ENCODE assay signal across 26 mouse cellular contexts in genomic region chr2:167483827-167484410, GRCm38 (mm10). TPM values are rescaled to one million over a fixed set of nuclear protein-coding genes. Genes with fewer than 3 reads are reported as not detected.
DNase-seq lines count a peak whose midpoint lies in the region; ATAC-seq and TF ChIP-seq lines count a peak whose summit lies in the region.
"Had no signal": no experiment of that assay in that cellular context is flagged by ENCODE, and none has a peak within 500 bp of the region (broad histone marks: within the 10 kb centered on the region; RNA-seq: fewer than 3 reads in every experiment).

No protein-coding gene starts in this region.

- no peak for TF ChIP-seq POLR2A in kidney, adult 2 months (IDR thresholded peaks at IDR 0.05; ENCODE audit: low read depth, low read length)

- H3K9me3 ChIP-seq in heart, embryonic 11.5 days (replicated peaks; ENCODE audit: control insufficient read depth, low read length), result no peaks in the 10 kb centered on the region
- no peaks in the 10 kb centered on the region for H3K9me3 ChIP-seq in heart, embryonic 10.5 days
- H3K9me3 ChIP-seq: embryonic facial prominence, embryonic 13.5 days; forebrain, embryonic 15.5 days; limb, embryonic 13.5 days; liver, embryonic 13.5 days had no signal

- no peak overlapping the region for H3K4me3 ChIP-seq in heart, embryonic 11.5 days (ENCODE audit: low read depth, low read length)
- no peak overlapping the region for H3K4me3 ChIP-seq in heart, embryonic 10.5 days
- no peak overlapping the region for H3K4me3 ChIP-seq in kidney, adult 2 months (ENCODE audit: insufficient read depth, low read depth, low read length)
- H3K4me3 ChIP-seq: embryonic facial prominence, embryonic 13.5 days; erythroblast, embryonic 14.5 days; forebrain, embryonic 15.5 days; limb, embryonic 13.5 days; liver, embryonic 13.5 days had no signal

- no peaks in the 10 kb centered on the region for H3K27me3 ChIP-seq in heart, embryonic 11.5 days (ENCODE audit: control insufficient read depth, insufficient read depth, low read length)
- H3K27me3 ChIP-seq in heart, embryonic 10.5 days (ENCODE audit: insufficient read depth, poor library complexity, severe bottlenecking), result no peaks in the 10 kb centered on the region
- H3K27me3 ChIP-seq in kidney, adult 2 months (replicated peaks; ENCODE audit: control insufficient read depth, insufficient read depth, low read length), result no peaks in the 10 kb centered on the region
- H3K27me3 ChIP-seq: embryonic facial prominence, embryonic 13.5 days; forebrain, embryonic 15.5 days; limb, embryonic 13.5 days; liver, embryonic 13.5 days; Patski had no signal

- 0 out of 2 replicates have a peak, but pooled peaks have one; percentile 10 for ATAC-seq in heart, embryonic 11.5 days (replicated peaks; ENCODE audit: insufficient number of reproducible peaks, low FRiP score, low TSS enrichment)
- ATAC-seq: CD4-positive, CD25-positive, alpha-beta regulatory T cell, adult 4 months; forebrain, embryonic 15.5 days; hindbrain, postnatal 0 days; intestine, postnatal 0 days; Patski had no signal

- 92% methylated on average over 24 of the region's 24 CpGs for WGBS in heart, embryonic 11.5 days (ENCODE audit: insufficient replicate concordance)
- 92% methylated on average over 24 of the region's 24 CpGs for WGBS in heart, embryonic 10.5 days
- WGBS in kidney, adult 2 months, result 93% methylated on average over 24 of the region's 24 CpGs

- H3K4me1 ChIP-seq in heart, embryonic 11.5 days (ENCODE audit: control insufficient read depth, insufficient read depth, low read length), result peaks cover 4% of the 10 kb centered on the region; the same call in 1 of the 2 replicates
- peaks cover 10% of the 10 kb centered on the region; the same call in 1 of the 2 replicates for H3K4me1 ChIP-seq in heart, embryonic 10.5 days
- peaks cover 35% of the 10 kb centered on the region for H3K4me1 ChIP-seq in kidney, adult 2 months (ENCODE audit: control insufficient read depth, insufficient read depth, low read length)
- H3K4me1 ChIP-seq: limb, embryonic 13.5 days had no signal

- H3K9ac ChIP-seq in heart, embryonic 11.5 days (ENCODE audit: low read depth, low read length), result no peak overlapping the region
- H3K9ac ChIP-seq: embryonic facial prominence, embryonic 13.5 days; forebrain, embryonic 15.5 days; limb, embryonic 13.5 days; liver, embryonic 13.5 days had no signal

- no peak overlapping the region for H3K27ac ChIP-seq in heart, embryonic 11.5 days (ENCODE audit: low read depth, low read length)
- no peak overlapping the region for H3K27ac ChIP-seq in heart, embryonic 10.5 days
- H3K27ac ChIP-seq in kidney, adult 2 months (ENCODE audit: insufficient read depth, low read depth, low read length), result no peak overlapping the region
- H3K27ac ChIP-seq: embryonic facial prominence, embryonic 13.5 days; forebrain, embryonic 15.5 days; limb, embryonic 13.5 days; liver, embryonic 13.5 days had no signal

- H3K4me2 ChIP-seq in heart, embryonic 11.5 days, result no peak overlapping the region
- H3K4me2 ChIP-seq: embryonic facial prominence, embryonic 13.5 days; forebrain, embryonic 15.5 days; limb, embryonic 13.5 days; liver, embryonic 13.5 days; midbrain, embryonic 11.5 days had no signal

- peak; percentile 69 for DNase-seq in adrenal gland, postnatal 14 days
- DNase-seq in adrenal gland, postnatal 10 days, result no peak
- no peak for DNase-seq in heart, embryonic 10.5 days (ENCODE audit: low spot score)
- peak; percentile 73 for DNase-seq in cerebellum, adult 8-10 months
- DNase-seq in cerebellum, postnatal 36 days, result peak; percentile 66 to 75
- no peak for DNase-seq in kidney, adult 2 months
- DNase-seq in frontal cortex, adult 2 months (ENCODE audit: extremely low spot score in 1 of 2, low spot score in 1 of 2), result no peak
- DNase-seq: embryo, embryonic 11 days; gastrocnemius, postnatal 25 days; heart, postnatal 10 days; kidney, postnatal 4 days; liver, embryonic 13.5 days; lung, adult 2 months; lung, postnatal 14 days; thymus, adult 18-20 months; thymus, postnatal 36 days had no signal

- H3K36me3 ChIP-seq in heart, embryonic 11.5 days (ENCODE audit: control insufficient read depth, insufficient read depth, low read length), result peaks cover 18% of the 10 kb centered on the region
- H3K36me3 ChIP-seq in heart, embryonic 10.5 days, result peaks cover 48% of the 10 kb centered on the region
- H3K36me3 ChIP-seq in kidney, adult 2 months (ENCODE audit: control insufficient read depth, insufficient read depth, low read length), result peaks cover 4% of the 10 kb centered on the region

- TF ChIP-seq CTCF in kidney, adult 2 months (conservative IDR thresholded peaks at IDR 0.05; ENCODE audit: insufficient read depth, insufficient read length, low read depth, low read length), result no peak

RNA-seq across cellular contexts. Expression of gene Rnf114, which starts 8.5 kb away (rescaled TPM):
- 57.6 and 62.9 TPM in 2 replicates for total RNA-seq in adrenal gland, postnatal 14 days (2021)
- 10 to 100 TPM; 51.0 to 55.9 TPM for total RNA-seq in adrenal gland, postnatal 10 days (2021)
- polyA plus RNA-seq in heart, embryonic 11.5 days (2014; fragmentation: Nextera tagmentation; extraction: Ambion mirVana), result 58.9 and 68.6 TPM in 2 replicates
- 71.2 and 90.0 TPM in 2 replicates for polyA plus RNA-seq in heart, embryonic 10.5 days (2016; fragmentation: Nextera tagmentation; extraction: Ambion mirVana)
- 97.9 and 98.2 TPM in 2 replicates for polyA plus RNA-seq in kidney, adult 2 months (2012; rRNA removed)
- polyA plus RNA-seq in frontal cortex, adult 2 months (2012; rRNA removed), result 104 and 107 TPM in 2 replicates

RNA-seq across cellular contexts. Expression of gene Spata2, which starts 8.8 kb away (rescaled TPM):
- 30.1 and 32.5 TPM in 2 replicates for total RNA-seq in adrenal gland, postnatal 14 days (2021)
- total RNA-seq in adrenal gland, postnatal 10 days (2021), result 10 to 100 TPM; 26.5 to 28.9 TPM
- 12.3 and 13.8 TPM in 2 replicates for polyA plus RNA-seq in heart, embryonic 11.5 days (2014; fragmentation: Nextera tagmentation; extraction: Ambion mirVana)
- polyA plus RNA-seq in heart, embryonic 10.5 days (2016; fragmentation: Nextera tagmentation; extraction: Ambion mirVana), result 16.5 and 17.4 TPM in 2 replicates
- polyA plus RNA-seq in kidney, adult 2 months (2012; rRNA removed), result 26.5 and 31.5 TPM in 2 replicates
- 53.1 and 58.6 TPM in 2 replicates for polyA plus RNA-seq in frontal cortex, adult 2 months (2012; rRNA removed)

RNA-seq across cellular contexts. Expression of gene Snai1, which starts 54.1 kb away (rescaled TPM):
- total RNA-seq in adrenal gland, postnatal 14 days (2021), result 7.2 and 10.6 TPM in 2 replicates
- 1 to 10 TPM; 6.2 to 8.5 TPM for total RNA-seq in adrenal gland, postnatal 10 days (2021)
- 21.1 and 23.1 TPM in 2 replicates for polyA plus RNA-seq in heart, embryonic 11.5 days (2014; fragmentation: Nextera tagmentation; extraction: Ambion mirVana)
- 21.8 and 42.2 TPM in 2 replicates for polyA plus RNA-seq in heart, embryonic 10.5 days (2016; fragmentation: Nextera tagmentation; extraction: Ambion mirVana)
- polyA plus RNA-seq in kidney, adult 2 months (2012; rRNA removed), result 10.4 and 13.2 TPM in 2 replicates
- 2.3 and 3.0 TPM in 2 replicates for polyA plus RNA-seq in frontal cortex, adult 2 months (2012; rRNA removed)
- polyA plus RNA-seq: erythroblast, embryonic 14.5 days had no signal

Comparison
In these comparisons a context has a peak if more than half of its experiments do, and no peak if none do; other contexts are left out.
1. DNase-seq: peak in adrenal gland, postnatal 14 days (single experiment), cerebellum, adult 8-10 months (single experiment) and cerebellum, postnatal 36 days (2 of 2); none in adrenal gland, postnatal 10 days (single experiment), heart, embryonic 10.5 days (single experiment), kidney, adult 2 months (single experiment) and frontal cortex, adult 2 months (0 of 2).